Mouse (Mus musculus): ENCODE results near the gene Zfp791. TPM values are rescaled to one million over a fixed set of nuclear protein-coding genes. Genes with fewer than 3 reads are reported as not detected.
A peak's percentile ranks its signal among the peaks of the same experiment; 100 is the strongest.
"Not testable (repeated sequence)": the region's sequence is repeated elsewhere in the genome, so short reads cannot be mapped to it uniquely, and the experiment has no call there.

The Zfp791 gene
- total RNA-seq (2021) = 1 to 10 TPM; 2.1 to 2.6 TPM

DNA sequence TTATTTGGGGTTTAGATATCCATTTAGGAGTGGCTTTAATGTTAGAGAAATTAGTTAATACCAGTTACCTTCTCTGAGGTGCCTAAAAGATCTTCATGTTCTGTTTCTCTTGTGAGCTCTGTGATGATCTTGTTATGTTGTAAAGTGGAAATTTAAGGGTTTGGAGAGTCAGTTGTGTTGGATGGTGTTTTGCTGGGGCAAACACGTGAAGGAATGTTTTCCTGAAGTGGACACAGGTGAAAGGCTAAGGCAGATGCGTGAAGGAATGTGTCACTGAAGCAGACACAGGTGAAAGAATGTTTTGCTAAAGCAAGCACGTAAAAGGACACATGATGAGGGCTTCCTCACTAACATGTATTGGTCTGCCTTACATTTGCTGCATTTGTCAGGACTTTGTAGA lies at the start of gene Zfp791:
Gene Zfp791 (minus strand): TSS at position 101 of the 400 bp plus-strand sequence.
- DNase-seq (ENCODE audit: low spot score) = no peak
- intact Hi-C loops (cut with DNase I) = no loop called here

DNA sequence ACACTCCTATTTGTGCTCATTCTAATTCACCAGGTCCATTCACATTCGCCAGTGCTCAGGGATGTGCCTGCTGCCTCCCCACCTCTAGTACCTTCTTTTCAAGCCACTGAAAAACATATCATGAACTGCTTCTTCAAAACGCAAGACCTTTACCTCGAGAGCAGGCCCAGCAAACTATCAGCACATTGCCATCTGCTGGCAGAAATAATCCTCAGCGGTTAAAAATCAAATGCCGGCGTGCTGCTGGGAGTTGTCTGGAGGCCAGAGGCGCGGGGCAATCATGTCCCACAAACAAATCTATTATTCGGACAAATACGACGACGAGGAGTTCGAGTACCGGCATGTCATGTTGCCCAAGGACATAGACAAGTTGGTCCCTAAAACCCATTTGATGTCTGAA lies 48.4 kb upstream of the Zfp791 start:
- intact Hi-C loops (cut with DNase I) = loop anchor here (1.0 kb wide), 1 partner anchor 94 kb away; no protein-coding TSS in a partner anchor

DNA sequence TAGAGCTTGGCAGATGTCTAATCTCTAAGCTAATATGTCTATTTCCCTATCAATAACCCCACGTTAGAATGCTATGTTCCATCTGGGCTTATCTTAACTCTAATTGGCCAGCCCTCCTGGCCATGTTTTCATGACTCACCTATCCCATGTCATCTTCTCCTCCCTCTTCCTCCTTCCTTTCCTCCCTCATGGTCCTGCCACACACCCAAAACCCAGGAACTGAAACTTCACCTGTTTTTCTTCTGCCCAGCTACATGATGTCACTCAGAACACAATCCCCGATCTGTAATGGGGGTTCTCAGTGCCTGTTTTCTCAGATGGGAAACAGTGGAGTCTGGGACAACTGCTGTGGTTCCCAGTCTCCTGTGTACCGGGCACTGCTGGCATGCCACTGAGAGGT lies 28.7 kb upstream of the Zfp791 start, which contains the start of gene Cks1brt:
Gene Cks1brt (plus strand): TSS at position 301 of the 400 bp plus-strand sequence.
- DNase-seq (ENCODE audit: low spot score) = no peak
- intact Hi-C loops (cut with DNase I) = no loop called here

More for the DNA sequence above, 48.4 kb upstream of the Zfp791 start:
- DNase-seq (ENCODE audit: low spot score) = no peak

DNA sequence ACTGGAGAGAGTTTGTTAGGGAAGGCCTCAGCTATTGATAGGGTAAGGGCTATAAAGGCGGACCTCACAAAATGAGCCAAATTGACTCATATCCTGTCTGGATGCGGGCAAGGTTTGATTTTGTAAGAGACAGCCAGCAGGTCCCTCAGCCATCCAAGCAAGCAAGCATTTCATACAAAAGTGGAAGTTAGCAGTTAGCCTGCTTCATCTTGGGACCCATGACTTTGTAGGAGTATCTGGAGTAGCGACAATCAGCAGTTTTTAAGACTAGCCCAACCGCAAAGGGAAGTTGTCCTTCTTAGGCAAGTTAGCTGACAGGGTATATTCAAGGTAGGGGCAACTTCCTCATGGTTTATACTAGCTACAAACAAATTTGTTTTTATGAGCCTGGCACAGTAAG lies 19.6 kb upstream of the Zfp791 start:
- no peak for DNase-seq (ENCODE audit: low spot score)
- intact Hi-C loops (cut with DNase I) = no loop called here

DNA sequence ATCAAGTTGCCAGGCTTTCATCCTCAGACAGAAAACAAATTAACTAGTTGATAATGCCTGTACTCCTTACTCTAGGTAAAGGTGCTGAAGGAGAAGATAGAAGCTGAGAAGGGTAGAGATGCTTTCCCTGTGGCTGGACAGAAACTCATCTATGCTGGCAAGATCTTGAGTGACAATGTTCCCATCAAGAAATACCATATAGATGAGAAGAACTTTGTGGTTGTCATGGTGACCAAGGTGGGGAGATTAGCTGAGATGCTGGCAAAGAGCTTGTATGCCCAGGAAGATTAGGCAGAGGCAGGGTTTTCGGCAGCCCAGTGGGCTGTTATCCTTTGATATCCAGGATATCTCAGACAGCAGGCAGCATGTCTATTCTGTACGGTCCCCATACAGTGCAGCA lies 12.8 kb upstream of the Zfp791 start:
- intact Hi-C loops (cut with DNase I); DNase-seq (ENCODE audit: low spot score): not testable (repeated sequence)

DNA sequence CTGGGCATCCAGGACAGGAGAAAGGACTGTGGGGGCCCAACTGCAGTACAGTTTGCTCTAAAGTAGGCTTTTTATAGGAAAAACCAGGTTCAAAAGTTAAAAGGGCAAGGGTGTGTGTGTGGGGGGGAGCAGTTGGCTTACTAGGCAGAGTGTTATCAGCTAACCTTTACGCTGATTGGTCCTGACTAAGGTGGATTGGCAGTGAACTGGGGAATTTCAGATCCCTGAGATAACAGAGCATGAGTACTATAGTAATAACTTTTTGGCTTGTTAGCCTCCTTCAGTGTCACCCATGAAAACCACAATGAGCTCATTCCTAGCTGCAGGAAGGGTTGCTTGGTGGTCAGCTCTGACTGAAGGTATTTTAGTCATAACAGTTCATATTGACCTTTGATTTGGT lies 9.4 kb upstream of the Zfp791 start:
- DNase-seq (ENCODE audit: low spot score) = no peak
- intact Hi-C loops (cut with DNase I) = no loop called here

DNA sequence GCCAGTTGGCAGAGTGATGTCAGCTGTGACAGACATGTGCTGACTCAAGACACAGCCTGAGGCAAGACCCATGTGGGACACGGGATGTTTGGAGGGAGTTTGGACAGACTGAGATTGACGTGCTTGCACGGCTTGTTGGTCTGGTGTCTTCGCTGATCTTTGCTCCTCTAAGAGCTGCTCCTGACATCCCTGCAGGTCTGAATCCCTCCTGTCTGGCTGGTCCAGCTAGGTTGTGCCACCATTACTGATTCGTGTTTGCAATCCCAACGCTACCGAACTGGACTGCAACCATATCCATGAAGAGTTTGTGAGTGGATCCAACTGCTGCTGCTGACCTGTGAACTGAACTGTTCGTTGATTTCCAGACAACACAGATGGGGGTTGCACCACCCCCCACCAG lies 796 bp upstream of the Zfp791 start:
- intact Hi-C loops (cut with DNase I) = no loop called here
- no peak for DNase-seq (ENCODE audit: low spot score)

DNA sequence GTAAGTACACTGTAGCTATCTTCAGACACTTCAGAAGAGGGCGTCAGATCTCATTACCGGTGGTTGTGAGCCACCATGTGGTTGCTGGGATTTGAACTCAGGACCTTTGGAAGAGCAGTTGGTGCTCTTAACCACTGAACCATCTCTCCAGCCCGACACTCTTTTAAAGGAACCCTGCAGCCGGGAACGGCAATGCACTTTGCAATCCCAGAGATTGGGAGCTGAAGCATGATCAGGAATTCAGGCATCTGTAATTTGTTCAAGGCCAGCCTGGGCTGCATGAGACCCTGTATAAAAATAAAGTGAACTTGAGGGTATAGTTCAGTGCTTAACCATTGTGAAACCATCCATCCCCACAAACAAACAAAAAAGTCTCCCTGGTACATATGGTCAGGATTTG lies 2.6 kb downstream of the Zfp791 start:
- intact Hi-C loops (cut with DNase I); DNase-seq (ENCODE audit: low spot score): not testable (repeated sequence)

DNA sequence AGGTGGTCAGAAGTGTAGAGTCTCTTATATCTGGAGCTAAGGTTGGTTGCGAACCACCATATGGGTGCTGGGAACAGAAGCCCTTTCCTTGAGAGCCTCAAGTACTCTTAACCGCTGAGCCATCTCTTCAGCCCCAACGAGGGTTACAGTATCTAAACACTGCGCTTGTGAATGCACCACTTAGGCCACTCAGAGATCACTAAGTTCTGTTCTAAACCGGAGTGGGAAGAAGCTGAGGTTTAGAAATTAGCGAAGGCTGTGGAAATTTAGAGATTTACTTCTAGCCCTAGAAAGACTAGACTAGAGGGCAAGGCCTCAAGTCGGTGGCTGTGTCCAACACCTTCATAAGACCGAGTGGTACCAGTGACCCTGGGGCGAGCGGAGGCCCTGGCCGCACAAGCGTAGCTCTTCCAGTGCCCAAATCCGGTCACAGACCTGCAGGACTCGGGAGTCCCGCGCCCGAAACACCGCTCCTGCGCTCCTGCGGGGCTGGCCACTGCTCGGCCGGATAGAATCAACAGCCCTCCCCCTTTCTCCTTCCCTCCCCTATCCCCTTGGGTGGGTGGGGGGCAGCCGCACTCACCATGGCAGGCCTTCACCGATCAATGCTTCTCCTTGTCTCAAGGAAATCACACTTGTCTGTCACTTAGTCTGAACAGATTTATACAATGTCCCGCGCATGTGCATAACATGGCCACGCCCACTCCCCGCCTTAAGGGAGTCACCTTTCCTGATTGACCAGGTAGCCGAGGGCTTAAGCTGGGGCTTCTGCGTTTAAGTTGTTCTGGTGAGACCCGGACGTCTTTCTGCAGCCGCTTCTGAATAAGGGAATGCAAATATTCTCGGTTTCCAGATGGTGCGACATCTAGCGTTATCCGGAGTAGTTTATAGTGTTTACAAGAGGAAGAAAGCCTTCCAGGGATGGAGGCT lies 3.6 kb downstream of the Zfp791 start:
- intact Hi-C loops (cut with DNase I) = no loop called here
- DNase-seq (ENCODE audit: low spot score) = peak; percentile 53

DNA sequence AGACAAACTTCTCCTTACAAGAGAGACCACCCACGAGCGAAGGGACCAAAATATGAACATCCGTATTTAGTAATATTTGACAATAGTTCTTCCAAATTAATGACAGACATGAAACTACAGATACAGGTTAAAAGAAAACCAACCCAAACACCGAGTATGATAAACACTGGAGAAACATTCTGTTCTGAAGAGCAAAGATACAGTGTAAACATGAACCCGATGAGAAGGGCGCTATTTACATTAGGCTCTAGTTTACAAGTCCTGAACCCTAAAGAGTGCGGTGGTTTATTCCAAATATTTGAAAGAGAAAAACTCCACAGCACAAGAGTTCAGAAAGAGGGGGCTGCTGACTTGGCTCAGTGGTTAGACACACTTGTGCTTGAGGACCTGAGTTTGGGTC lies 5.9 kb downstream of the Zfp791 start:
- intact Hi-C loops (cut with DNase I) = no loop called here
- DNase-seq (ENCODE audit: low spot score) = no peak

DNA sequence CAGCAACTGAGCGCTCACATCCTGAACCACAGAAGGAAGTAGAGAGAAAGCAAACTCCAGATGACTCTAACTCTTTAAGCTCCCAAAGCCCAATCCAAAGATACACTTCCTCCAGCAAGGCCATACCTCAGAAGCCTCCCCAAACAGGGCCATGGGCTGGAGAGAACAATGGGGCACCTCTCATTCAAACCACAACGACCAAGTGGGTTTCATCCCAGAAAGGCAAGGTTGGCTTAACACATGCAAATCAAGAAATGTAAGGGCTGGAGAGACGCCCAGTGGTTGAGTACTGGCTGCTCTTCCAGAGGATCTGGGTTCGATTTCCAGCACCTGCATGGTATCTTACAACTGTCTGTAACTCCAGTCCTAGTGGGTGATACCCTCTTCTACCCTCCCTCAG lies 7.4 kb downstream of the Zfp791 start:
- intact Hi-C loops (cut with DNase I) = no loop called here
- DNase-seq (ENCODE audit: low spot score) = no peak

DNA sequence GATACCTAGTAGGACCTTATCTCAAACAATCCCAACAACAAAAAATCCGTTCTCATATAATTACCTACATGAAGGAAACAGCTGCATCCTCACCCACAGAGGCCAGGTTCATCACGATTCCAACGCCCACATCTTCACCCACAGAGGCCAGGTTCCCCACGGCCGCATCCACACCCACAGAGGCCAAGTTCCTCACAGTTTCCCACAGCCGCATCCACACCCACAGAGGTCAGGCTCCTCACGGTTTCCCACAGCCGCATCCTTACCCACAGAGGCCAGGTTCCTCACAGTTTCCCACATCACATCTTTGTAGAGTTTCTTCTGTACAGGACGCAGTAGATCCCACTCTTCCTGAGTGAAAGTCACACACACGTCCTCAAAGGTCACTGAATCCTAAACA lies 9.7 kb downstream of the Zfp791 start:
- intact Hi-C loops (cut with DNase I) = no loop called here
- no peak for DNase-seq (ENCODE audit: low spot score)

DNA sequence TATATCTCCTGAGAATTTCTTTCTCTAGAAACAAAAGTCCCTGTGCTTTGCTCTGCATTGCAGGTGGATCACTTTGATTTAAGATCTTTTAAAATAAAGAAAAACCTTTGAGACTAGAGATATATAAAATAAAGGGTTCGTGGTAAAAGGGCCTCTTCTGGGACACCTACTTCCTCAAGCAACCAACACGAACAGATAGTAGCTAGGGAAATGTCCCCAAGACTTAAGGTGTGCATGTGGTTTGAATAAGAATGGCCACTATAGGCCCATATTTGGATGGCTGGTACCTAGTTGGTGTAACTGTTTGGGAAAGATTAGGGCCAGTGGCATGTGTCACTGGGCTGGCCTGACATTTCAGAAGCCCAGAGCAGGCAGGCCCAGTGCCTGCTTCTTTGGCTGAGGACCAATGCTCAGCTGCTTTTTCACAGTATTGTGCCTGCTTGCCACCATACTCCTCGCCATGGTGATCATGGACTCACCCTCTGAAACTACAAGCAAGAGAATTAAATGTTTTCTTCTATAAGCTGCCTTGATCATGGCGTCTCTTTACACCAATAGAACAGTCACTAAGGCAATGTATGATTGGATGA lies 22.7 kb downstream of the Zfp791 start:
- intact Hi-C loops (cut with DNase I) = no loop called here
- no peak for DNase-seq (ENCODE audit: low spot score)

DNA sequence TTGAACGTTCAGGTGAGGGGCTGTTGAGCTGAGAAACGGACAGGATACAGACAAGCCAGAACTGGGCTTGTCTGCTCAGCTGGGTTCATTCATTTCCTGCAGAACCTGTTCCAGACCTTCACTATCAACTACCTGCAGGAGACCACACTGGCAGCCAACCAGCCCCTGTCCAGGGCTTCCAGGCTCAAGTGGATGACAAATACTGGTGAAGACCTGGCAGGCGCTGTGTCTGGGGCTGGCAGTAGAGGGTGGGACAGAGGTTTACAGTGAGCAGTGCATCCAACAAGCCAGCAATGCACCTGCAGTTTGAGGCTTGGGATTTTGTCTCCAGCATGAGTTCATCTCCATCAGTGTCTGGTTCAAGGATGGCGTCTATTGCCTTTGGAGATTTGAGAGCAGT lies 26.0 kb downstream of the Zfp791 start:
- intact Hi-C loops (cut with DNase I) = no loop called here
- DNase-seq (ENCODE audit: low spot score) = no peak

DNA sequence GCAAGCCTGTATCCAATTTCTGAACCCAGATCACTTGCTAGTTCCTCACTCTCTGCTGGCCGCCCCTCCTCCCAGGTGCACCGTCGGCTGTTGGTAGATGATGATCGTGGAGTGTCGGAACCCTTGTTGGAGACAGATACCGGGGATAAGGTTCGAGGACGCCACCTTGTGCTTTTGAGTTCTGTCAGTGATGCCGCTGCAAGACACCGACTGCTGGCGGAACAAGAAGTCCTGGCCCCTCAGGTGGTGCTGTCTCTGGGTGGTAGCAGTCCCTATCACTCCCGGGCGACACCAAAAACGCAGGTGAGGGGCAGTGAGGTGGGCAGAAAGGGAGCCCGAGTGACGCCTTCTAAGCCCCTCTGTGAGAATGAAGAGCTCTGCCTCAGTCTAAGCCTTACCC lies 26.7 kb downstream of the Zfp791 start:
- intact Hi-C loops (cut with DNase I) = no loop called here
- DNase-seq (ENCODE audit: low spot score) = no peak

DNA sequence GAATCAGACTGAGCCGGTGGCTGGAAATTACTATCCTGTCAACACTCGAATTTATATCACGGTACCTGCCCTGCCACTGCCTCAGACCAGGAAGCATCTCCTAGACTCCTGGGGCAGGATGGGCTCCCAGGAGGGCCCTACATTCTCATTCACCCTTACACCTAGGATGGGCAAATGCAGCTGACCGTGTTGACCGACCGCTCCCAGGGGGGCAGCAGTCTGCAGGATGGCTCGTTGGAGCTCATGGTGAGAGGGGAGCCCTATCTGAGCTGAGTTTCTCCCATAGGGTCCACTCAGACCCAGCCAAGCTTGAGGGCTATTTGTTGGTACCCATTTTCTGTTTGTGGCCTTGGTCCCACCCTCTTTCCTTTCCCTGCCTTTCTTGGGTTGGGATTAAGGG lies 27.3 kb downstream of the Zfp791 start:
- DNase-seq (ENCODE audit: low spot score) = no peak
- intact Hi-C loops (cut with DNase I) = no loop called here

DNA sequence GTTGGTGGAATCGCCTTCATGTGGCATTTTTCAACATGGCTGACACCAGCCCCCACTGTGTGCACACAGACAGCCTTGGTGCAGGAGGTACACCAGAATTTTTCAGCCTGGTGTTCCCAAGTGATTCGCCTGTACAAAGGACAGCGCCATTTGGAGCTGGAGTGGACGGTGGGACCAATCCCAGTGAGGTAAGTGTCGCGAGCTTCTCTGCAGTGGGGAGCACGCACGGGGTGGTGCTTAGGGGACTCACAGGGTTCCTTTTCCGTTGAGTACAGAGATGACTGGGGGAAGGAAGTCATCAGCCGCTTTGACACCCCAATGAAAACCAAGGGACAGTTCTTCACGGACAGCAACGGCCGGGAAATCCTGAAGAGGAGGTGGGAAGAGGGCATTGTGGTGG lies 27.8 kb downstream of the Zfp791 start:
- intact Hi-C loops (cut with DNase I) = no loop called here
- no peak for DNase-seq (ENCODE audit: low spot score)

DNA sequence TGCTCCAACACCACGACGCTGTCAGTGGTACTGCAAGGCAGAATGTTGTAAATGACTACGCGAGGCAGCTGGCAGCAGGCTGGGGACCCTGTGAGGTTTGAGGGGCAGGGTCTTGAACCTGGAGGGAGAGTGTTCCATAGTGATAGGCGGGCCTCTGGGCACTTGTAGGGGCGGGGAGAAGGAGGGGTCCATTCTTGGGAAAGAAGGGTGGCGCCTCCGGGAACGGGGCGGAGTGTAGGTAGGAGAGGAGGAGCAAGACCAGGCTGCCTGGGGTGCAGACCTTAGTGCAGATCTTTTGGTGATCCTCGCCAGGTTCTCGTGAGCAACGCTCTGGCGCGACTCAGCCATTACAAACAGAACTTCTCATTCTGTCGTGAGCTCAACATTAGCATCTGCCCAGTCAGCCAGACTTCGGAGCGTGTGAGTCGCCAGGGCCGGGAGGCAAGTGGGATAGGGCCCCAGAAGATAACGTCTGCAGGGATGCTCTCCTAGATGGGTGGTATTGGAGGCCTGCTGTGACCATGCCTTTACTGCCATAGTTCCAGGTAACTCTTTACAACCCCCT lies 31.3 kb downstream of the Zfp791 start:
- intact Hi-C loops (cut with DNase I) = no loop called here
- DNase-seq (ENCODE audit: low spot score) = no peak

DNA sequence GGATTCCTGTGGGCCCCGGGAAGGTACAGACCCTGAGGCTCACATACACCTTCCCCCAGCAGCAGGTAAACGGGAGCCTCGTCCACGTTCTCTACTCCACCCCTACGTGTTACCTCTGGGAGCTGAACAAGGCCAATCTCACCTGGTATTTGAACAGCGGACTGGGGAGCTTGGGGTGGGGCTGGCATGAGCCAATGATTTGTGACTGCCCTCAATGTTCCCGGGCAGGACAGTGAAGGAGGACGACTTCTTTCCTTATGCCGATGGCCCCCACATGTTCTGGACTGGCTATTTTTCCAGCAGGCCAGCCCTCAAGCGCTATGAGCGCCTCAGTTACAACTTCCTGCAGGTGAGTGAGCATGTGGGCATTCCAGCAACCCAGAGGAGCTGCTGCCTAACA lies 32.0 kb downstream of the Zfp791 start:
- DNase-seq (ENCODE audit: low spot score) = no peak
- intact Hi-C loops (cut with DNase I) = no loop called here

DNA sequence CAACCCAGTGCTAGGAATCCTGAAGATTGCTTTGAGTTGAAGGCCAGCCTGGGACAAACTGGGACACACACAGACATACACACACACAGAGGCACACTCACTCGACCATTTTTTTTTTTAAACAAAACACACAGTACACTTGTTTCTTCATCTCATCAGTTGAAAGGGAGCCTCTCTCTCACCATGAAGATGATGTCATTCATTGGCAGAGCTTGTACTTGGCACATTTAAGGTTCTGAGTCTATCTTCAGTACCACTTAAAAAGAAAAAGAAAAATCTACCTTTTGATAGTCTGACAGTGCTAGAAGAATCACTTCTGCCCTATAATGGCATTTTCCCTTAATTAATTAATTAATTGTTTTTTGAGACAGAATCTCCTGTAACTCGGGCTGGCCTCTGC lies 34.1 kb downstream of the Zfp791 start:
- intact Hi-C loops (cut with DNase I) = no loop called here
- no peak for DNase-seq (ENCODE audit: low spot score)

DNA sequence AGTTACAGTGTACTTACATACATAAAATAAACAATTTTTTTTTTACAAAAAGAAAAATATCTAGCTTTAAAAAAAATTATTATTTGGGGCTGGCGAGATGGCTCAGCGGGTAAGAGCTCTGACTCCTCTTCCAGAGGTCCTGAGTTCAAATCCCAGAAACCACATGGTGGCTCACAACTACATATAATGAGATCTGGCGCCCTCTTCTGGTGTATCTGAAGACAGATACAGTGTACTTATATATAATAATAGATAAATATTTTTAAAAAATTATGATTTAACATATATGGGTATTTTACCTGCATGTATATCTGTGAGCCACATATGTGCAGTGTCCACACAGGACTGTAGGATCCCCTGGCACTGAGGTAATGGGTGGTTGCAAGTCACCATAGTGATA lies 36.7 kb downstream of the Zfp791 start:
- intact Hi-C loops (cut with DNase I) = no loop called here
- no peak for DNase-seq (ENCODE audit: low spot score)

All from heart, postnatal 25 days (tissue).